Mouse (Mus musculus) MEL (cell line): ENCODE measurements at regions not wholly inside any gene's neighbourhood (a gene's known extent, or its start where the extent isn't known, plus 50 kb on each side); places are given as distances from the start of the nearest gene placed in this dataset.

Experiments used
- DNase-seq: peaks from one replicate; pipeline ENCODE4 v3.0.0; 2011; ENCODE audit warnings: low read depth, low spot score
- H3K27ac ChIP-seq: 2 replicates; pipeline ENCODE4 v1.5.1; 2012; ENCODE audit warnings: low read depth, mild to moderate bottlenecking, control low read depth, low read length, moderate library complexity; ENCODE audit not compliant: control insufficient read depth
- H3K27me3 ChIP-seq, 2 experiments: fragments of 150-350 bp in 1 of 2; sonication (generic) in 1 of 2; 2 replicates each; pipeline ENCODE4 v1.6.1; 2012; ENCODE audit warnings: low read length in 2 of 2, mild to moderate bottlenecking in 2 of 2, improper control_type of control experiment in 1 of 2, moderate library complexity in 1 of 2; ENCODE audit not compliant: insufficient read depth in 2 of 2, control insufficient read depth in 1 of 2
- H3K36me3 ChIP-seq, 2 experiments: 2 replicates each; pipeline ENCODE4 v1.6.1; 2012 to 2014; ENCODE audit warnings: low read length in 2 of 2, improper control_type of control experiment in 1 of 2, inconsistent platforms in 1 of 2, mild to moderate bottlenecking in 1 of 2; ENCODE audit not compliant: insufficient read depth in 2 of 2, control insufficient read depth in 1 of 2
- H3K4me1 ChIP-seq, 2 experiments: fragments of 150-350 bp in 1 of 2; sonication (generic) in 1 of 2; 2 replicates each; pipeline ENCODE4 v1.6.1; 2012; ENCODE audit warnings: low read length in 2 of 2, improper control_type of control experiment in 1 of 2, mild to moderate bottlenecking in 1 of 2; ENCODE audit not compliant: insufficient read depth in 2 of 2, control insufficient read depth in 1 of 2
- H3K4me3 ChIP-seq, 2 experiments: fragments of 150-350 bp in 1 of 2; sonication (generic) in 1 of 2; 2 replicates each; pipeline ENCODE4 v1.5.1; 2012; ENCODE audit warnings: low read depth in 2 of 2, low read length in 2 of 2, mild to moderate bottlenecking in 2 of 2, moderate library complexity in 2 of 2, control low read depth in 1 of 2, improper control_type of control experiment in 1 of 2; ENCODE audit not compliant: control insufficient read depth in 1 of 2, insufficient read depth in 1 of 2
- H3K79me2 ChIP-seq: 2 replicates; pipeline ENCODE4 v1.6.1; 2012; ENCODE audit warnings: mild to moderate bottlenecking, low read length, moderate library complexity; ENCODE audit not compliant: control insufficient read depth, poor library complexity, insufficient read depth
- H3K9ac ChIP-seq: 2 replicates; pipeline ENCODE4 v1.6.1; 2012; ENCODE audit warnings: low read depth, mild to moderate bottlenecking, control low read depth, low read length, moderate library complexity; ENCODE audit not compliant: control insufficient read depth, poor library complexity, severe bottlenecking
- H3K9me3 ChIP-seq: fragments of 150-350 bp; sonication (generic); replicated peaks from 2 replicates; pipeline ENCODE4 v1.6.1; 2012; ENCODE audit warnings: mild to moderate bottlenecking, low read length, improper control_type of control experiment, moderate library complexity; ENCODE audit not compliant: insufficient read depth
- BHLHE40 ChIP-seq: IDR thresholded peaks from 2 replicates; pipeline ENCODE4 v1.6.1; 2012; ENCODE audit warnings: low read depth, mild to moderate bottlenecking, inconsistent platforms, low read length, improper control_type of control experiment, borderline replicate concordance
- CHD1 ChIP-seq: IDR thresholded peaks from 2 replicates; pipeline ENCODE4 v1.6.1; 2012; ENCODE audit warnings: low read depth, mild to moderate bottlenecking, inconsistent platforms, low read length, improper control_type of control experiment
- CTCF ChIP-seq, 3 experiments: IDR thresholded peaks in 2 of 3; conservative IDR thresholded peaks in 1 of 3; 2 replicates each; pipeline ENCODE4 v1.5.1; 2011 to 2012; ENCODE audit warnings: low read length in 3 of 3, low read depth in 2 of 3, mild to moderate bottlenecking in 2 of 3, improper control_type of control experiment in 1 of 3, inconsistent platforms in 1 of 3, mixed read lengths in 1 of 3, moderate library complexity in 1 of 3; ENCODE audit not compliant: control insufficient read depth in 1 of 3, insufficient read depth in 1 of 3, poor library complexity in 1 of 3, severe bottlenecking in 1 of 3
- E2F4 ChIP-seq: IDR thresholded peaks from 2 replicates; pipeline ENCODE4 v1.6.1; 2011; ENCODE audit warnings: low read depth, low read length, improper control_type of control experiment, borderline replicate concordance
- EP300 ChIP-seq, 2 experiments: IDR thresholded peaks; 2 replicates each; pipeline ENCODE4 v1.6.1; 2011; ENCODE audit warnings: improper control_type of control experiment in 2 of 2, low read length in 2 of 2, low read depth in 1 of 2, mild to moderate bottlenecking in 1 of 2
- HCFC1 ChIP-seq: IDR thresholded peaks from 2 replicates; pipeline ENCODE4 v1.6.1; 2012; ENCODE audit warnings: low read depth, mild to moderate bottlenecking, inconsistent platforms, low read length, improper control_type of control experiment, moderate library complexity
- MAFK ChIP-seq: IDR thresholded peaks from 2 replicates; pipeline ENCODE4 v1.6.1; 2011; ENCODE audit warnings: low read depth, mild to moderate bottlenecking, low read length, improper control_type of control experiment, borderline replicate concordance
- MAX ChIP-seq: IDR thresholded peaks from 2 replicates; pipeline ENCODE4 v1.6.1; 2011; ENCODE audit warnings: low read length, improper control_type of control experiment
- MAZ ChIP-seq: IDR thresholded peaks from 2 replicates; pipeline ENCODE4 v1.6.1; 2012; ENCODE audit warnings: low read depth, mild to moderate bottlenecking, inconsistent platforms, low read length, improper control_type of control experiment
- MYC ChIP-seq: IDR thresholded peaks from 2 replicates; pipeline ENCODE4 v1.6.1; 2011; ENCODE audit warnings: low read depth, mild to moderate bottlenecking, low read length, improper control_type of control experiment, moderate library complexity
- NELFE ChIP-seq: IDR thresholded peaks from 2 replicates; pipeline ENCODE4 v1.6.1; 2011; ENCODE audit warnings: low read depth, low read length, improper control_type of control experiment
- NRF1 ChIP-seq: IDR thresholded peaks from 2 replicates; pipeline ENCODE4 v1.6.1; 2014; ENCODE audit warnings: low read depth, mild to moderate bottlenecking, inconsistent platforms, low read length, improper control_type of control experiment, moderate library complexity; ENCODE audit not compliant: poor library complexity, insufficient read depth, severe bottlenecking
- TCF12 ChIP-seq: IDR thresholded peaks from 2 replicates; pipeline ENCODE4 v1.6.1; 2014; ENCODE audit warnings: low read depth, mild to moderate bottlenecking, inconsistent platforms, low read length, improper control_type of control experiment, moderate library complexity
- UBTF ChIP-seq: IDR thresholded peaks from 2 replicates; pipeline ENCODE4 v1.6.1; 2012; ENCODE audit warnings: low read depth, mild to moderate bottlenecking, inconsistent platforms, low read length, improper control_type of control experiment, moderate library complexity, borderline replicate concordance; ENCODE audit not compliant: insufficient read depth
- USF1 ChIP-seq: IDR thresholded peaks from 2 replicates; pipeline ENCODE4 v1.6.1; 2014; ENCODE audit warnings: low read depth, mild to moderate bottlenecking, inconsistent platforms, low read length, improper control_type of control experiment, moderate library complexity
- USF2 ChIP-seq, 2 experiments: IDR thresholded peaks; 2 replicates each; pipeline ENCODE4 v1.6.1; 2011 to 2012; ENCODE audit warnings: improper control_type of control experiment in 2 of 2, low read length in 2 of 2, borderline replicate concordance in 1 of 2, inconsistent platforms in 1 of 2, low read depth in 1 of 2, mild to moderate bottlenecking in 1 of 2; ENCODE audit not compliant: insufficient read depth in 1 of 2
- ZKSCAN1 ChIP-seq: IDR thresholded peaks from 2 replicates; pipeline ENCODE4 v1.6.1; 2012; ENCODE audit warnings: low read depth, mild to moderate bottlenecking, inconsistent platforms, low read length, improper control_type of control experiment, moderate library complexity
- ZMIZ1 ChIP-seq: IDR thresholded peaks from 2 replicates; pipeline ENCODE4 v1.6.1; 2012; ENCODE audit warnings: low read depth, mild to moderate bottlenecking, inconsistent platforms, low read length, improper control_type of control experiment, moderate library complexity
- ZNF384 ChIP-seq: IDR thresholded peaks from 2 replicates; pipeline ENCODE4 v1.6.1; 2012; ENCODE audit warnings: low read depth, mild to moderate bottlenecking, inconsistent platforms, low read length, improper control_type of control experiment

GRCm38 (mm10) chr6:51059923-51060847 lies 372.3 kb upstream of the Nfe2l3 start:
- DNase-seq = no peak
- no peak for TF ChIP-seq ZKSCAN1
- TF ChIP-seq TCF12 = no peak
- no peak for TF ChIP-seq CHD1
- TF ChIP-seq MYC = no peak
- no peak for TF ChIP-seq EP300 (IDR thresholded peaks at IDR 0.05; ENCODE audit: low read depth in 1 of 2, low read length in 2 of 2)
- TF ChIP-seq MAFK = no peak
- TF ChIP-seq BHLHE40 = no peak
- no peak for TF ChIP-seq E2F4
- TF ChIP-seq ZNF384 = no peak
- no peak for TF ChIP-seq HCFC1
- TF ChIP-seq MAZ = no peak
- no peak for TF ChIP-seq MAX
- TF ChIP-seq NELFE = no peak
- TF ChIP-seq CTCF (IDR thresholded peaks at IDR 0.05 in 2 of 3, conservative IDR thresholded peaks at IDR 0.05 in 1 of 3; ENCODE audit: control insufficient read depth in 1 of 3, insufficient read depth in 1 of 3, low read depth in 2 of 3, low read length in 3 of 3, poor library complexity in 1 of 3, severe bottlenecking in 1 of 3) = no peak

GRCm38 (mm10) chr6:51060848-51061535 lies 371.5 kb upstream of the Nfe2l3 start:
- H3K9ac ChIP-seq = no peak overlapping the region
- DNase-seq = no peak

More at GRCm38 (mm10) chr6:51059923-51060847, 372.3 kb upstream of the Nfe2l3 start:
- Histone ChIP-seq H3K4me1 (no peaks in the 10 kb centered on the region), H3K9ac (no peak overlapping the region), H3K27ac (no peak overlapping the region), H3K79me2 (no peaks in the 10 kb centered on the region), H3K4me3 (no peak overlapping the region), H3K36me3 (no peaks in the 10 kb centered on the region), H3K9me3 (no peaks in the 10 kb centered on the region), H3K27me3 (no peaks in the 10 kb centered on the region)

More at GRCm38 (mm10) chr6:51060848-51061535, 371.5 kb upstream of the Nfe2l3 start:
- H3K79me2 ChIP-seq = no peaks in the 10 kb centered on the region
- no peak overlapping the region for H3K27ac ChIP-seq
- no peaks in the 10 kb centered on the region for H3K27me3 ChIP-seq
- H3K4me1 ChIP-seq = no peaks in the 10 kb centered on the region
- H3K36me3 ChIP-seq = no peaks in the 10 kb centered on the region
- no peaks in the 10 kb centered on the region for H3K9me3 ChIP-seq
- TF ChIP-seq NRF1 (no peak), USF2 (IDR thresholded peaks at IDR 0.05; ENCODE audit: borderline replicate concordance in 1 of 2, insufficient read depth in 1 of 2, low read depth in 1 of 2, low read length in 2 of 2) (no peak), BHLHE40 (no peak), MAZ (no peak), USF1 (no peak), UBTF (no peak), ZMIZ1 (no peak), NELFE (no peak), MYC (no peak)
- H3K4me3 ChIP-seq = no peak overlapping the region
